Mouse (Mus musculus): ENCODE data around the gene P2ry6. TPM values are rescaled to one million over a fixed set of nuclear protein-coding genes. Genes with fewer than 3 reads are reported as not detected.

Gene P2ry6
- total RNA-seq, 2 experiments from 2014 or later, result 3.3 to 3.8 TPM

- intact Hi-C loops (cut with DNase I), result no loop called here
- DNase-seq (ENCODE audit: low spot score in 2 of 2), result no peak
Measured at GRCm38 (mm10) chr7:100991972-100992371, 17.5 kb upstream of the P2ry6 start.

DNA sequence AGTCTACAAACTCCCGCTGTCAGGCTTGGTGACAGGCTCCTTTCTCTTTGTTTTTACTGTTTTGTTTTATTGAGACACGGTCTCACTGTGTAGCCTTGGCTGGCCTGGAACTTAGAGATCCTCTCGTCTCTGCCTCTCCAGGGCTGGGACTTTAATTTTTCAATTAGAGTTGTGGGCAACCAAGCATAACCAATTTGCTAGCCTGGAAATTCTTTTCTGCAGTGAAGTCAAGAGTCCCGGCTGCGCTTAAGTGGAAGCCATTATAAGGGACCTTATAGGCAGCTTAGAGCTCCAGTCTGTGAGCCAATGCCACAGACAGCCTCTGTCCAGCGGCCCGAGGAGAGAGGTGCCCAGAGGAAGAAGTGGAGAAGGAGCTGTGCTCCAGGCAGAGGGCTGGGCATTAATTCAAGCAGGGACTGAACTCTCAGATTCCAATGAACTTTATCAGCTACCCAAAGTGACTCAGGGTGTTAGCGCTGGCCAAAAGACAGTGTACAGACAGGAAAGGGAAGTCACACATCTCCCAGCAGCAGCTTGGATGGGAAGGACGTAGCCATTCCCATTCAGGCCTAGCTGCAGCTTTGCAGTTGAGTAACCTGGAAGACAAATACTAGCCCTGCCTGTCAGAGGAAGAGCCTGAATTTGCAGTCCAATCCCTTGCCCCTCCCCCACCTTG lies 16.3 kb upstream of the P2ry6 start:
- DNase-seq (ENCODE audit: low spot score in 2 of 2), result no peak
- intact Hi-C loops (cut with DNase I), result no loop called here

- peak; percentile 48 to 66 for DNase-seq (ENCODE audit: low spot score in 2 of 2)
- intact Hi-C loops (cut with DNase I), result loop anchor here (1.0 kb wide), 1 partner anchor 64 kb away; no protein-coding TSS in a partner anchor
Measured at GRCm38 (mm10) chr7:100988092-100988491, 13.6 kb upstream of the P2ry6 start.

DNA sequence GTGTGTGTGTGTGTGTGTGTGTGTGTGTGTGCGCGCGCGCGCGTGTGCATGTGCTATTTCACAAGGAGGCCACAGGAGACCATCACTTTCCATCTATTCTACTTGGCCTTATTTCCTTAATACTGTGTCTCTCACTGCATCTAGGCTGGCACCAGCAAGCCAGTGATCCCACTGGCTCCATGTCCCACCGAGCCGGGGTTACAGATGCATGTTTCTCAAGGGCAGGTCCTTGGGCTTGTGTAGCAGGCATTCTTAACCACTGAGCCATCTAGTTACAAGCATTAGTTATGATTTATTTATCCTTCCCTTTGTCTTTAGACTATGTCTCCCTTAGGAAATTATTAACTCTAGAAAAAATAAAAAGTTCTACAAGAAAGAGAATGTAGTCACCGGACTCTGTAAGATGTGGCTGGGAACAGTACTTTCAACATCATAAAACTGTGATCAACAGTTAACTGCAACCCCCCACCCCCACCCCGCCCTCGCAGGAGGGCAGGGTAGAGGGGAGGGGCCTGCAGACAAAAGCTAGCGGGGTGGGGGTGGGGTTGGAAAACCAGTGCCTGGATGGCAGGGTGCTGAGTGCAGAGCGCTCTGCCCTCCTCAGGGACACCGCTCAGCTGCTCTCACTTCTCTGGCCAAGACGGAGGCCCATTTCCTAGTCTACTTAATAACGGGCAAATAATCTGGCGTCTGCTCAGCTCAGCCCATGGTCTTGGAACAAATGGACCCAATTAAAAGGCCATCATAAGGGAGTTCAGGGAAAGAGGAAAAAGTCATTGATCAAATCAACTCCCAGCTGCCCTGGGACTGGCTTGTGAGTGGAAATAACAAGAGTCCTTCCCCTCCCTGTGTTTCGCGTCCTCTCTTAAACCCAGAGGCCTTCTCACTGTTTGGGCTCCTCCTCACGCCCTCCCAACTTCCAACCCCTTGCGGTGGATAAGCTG lies 10.3 kb upstream of the P2ry6 start:
- intact Hi-C loops (cut with DNase I), result no loop called here
- DNase-seq (ENCODE audit: low spot score in 2 of 2), result no peak

GRCm38 (mm10) chr7:100979175-100979574 lies 4.7 kb upstream of the P2ry6 start:
- no peak for DNase-seq (ENCODE audit: low spot score in 2 of 2)
- intact Hi-C loops (cut with DNase I), result no loop called here

DNA sequence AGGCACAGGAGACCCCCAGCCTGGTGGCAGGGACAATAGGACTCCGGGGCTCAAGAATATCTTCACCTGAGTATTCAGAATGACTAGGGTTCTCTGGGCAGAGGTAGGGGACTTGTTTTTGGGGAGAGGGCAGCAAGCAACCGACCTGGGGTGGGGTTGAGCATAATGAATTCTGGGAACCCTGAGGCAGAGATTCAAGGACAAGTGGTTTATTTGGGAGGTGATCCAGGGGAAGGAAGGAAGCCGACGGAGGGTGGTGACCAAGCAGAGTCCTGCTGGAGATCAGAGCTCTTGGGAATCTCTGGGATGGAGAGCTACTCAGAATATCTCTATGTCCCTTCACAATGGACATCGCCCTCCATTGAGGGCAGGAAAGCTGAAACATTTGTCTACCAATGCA lies 3.7 kb upstream of the P2ry6 start:
- intact Hi-C loops (cut with DNase I), result no loop called here
- no peak for DNase-seq (ENCODE audit: low spot score in 2 of 2)

GRCm38 (mm10) chr7:100972875-100973274 lies 1.6 kb downstream of the P2ry6 start:
- intact Hi-C loops (cut with DNase I), result no loop called here
- no peak for DNase-seq (ENCODE audit: low spot score in 2 of 2)

DNA sequence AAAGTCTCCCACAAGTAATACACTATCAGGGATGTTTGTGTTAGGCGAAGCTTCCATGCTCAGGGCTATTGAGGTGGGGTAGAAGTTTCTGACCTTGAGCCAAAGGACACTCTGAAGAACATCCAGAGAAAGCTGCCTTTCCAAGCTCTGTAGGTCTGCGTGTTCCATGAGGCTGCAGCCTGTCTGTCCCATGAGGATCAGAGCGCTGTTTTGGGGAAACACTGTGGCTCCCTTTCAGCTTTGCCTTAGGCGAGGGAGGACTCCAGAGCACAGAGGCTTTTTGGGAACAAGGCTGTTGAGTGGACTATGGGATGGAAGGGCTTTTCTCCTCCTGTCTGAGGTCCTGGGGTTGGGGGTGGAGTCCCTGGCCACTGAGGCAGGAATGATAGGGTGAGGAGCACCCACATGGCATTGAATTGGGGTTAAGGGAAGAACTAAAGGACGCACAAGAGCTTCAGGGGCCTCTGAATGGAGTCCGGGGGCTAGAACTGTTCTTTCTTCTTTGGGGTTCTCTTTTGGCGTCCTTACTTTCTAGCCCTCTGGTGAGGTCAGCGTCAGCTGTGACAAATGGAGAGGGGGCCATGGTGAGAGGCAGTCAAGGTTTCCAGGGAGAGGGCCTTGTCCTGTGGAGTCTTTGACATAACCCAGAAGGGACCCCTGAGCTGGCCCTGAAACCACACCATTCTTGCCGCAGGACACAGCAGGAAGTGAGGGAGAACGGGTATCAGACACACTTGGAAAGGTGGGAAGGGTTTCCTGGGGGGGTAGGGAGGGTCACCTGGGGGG lies 5.4 kb downstream of the P2ry6 start:
- intact Hi-C loops (cut with DNase I), result no loop called here

DNA sequence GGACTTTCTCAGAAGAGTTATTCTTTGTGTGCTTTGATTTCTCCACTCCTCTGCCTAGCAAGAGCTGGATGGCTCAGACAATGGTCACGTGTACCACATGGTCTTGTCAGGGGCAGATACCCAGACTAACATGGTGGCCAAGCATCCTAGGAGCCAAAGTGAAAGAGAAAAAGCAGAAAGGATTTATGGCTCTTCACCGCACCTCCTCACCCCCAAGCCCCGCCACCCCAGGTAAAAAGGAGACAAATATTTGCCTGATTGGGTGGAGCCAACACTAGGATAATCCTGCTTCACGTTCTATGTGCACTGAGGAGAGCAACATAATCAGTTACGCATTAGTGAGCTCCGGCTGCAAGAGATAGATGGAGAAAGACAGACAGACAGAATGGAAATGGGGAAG lies 6.1 kb downstream of the P2ry6 start:
- DNase-seq (ENCODE audit: low spot score in 2 of 2), result no peak
- intact Hi-C loops (cut with DNase I), result no loop called here

More for the DNA sequence above, 5.4 kb downstream of the P2ry6 start:
- no peak for DNase-seq (ENCODE audit: low spot score in 2 of 2)

DNA sequence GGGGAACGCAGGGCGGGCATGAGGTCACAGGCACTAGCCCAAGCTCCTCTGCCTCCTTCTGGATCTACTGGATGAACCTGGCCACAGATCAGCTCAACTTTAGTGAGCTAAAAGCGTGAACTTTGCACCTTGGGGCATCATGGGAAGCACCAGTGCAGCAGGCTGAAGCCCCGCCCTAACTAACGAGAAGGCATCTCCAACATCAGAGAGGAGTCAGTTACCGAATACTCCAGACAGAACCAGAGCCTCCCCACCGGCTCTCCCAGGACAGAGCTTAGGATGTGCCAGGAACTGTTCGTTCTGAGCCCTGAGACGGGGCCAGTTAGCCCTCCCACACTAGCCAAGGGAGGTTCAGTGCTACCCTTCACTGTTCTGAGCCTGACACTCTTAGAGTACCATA lies 6.6 kb downstream of the P2ry6 start:
- intact Hi-C loops (cut with DNase I), result no loop called here
- no peak for DNase-seq (ENCODE audit: low spot score in 2 of 2)

GRCm38 (mm10) chr7:100966014-100966413 lies 8.4 kb downstream of the P2ry6 start:
- intact Hi-C loops (cut with DNase I), result no loop called here
- no peak for DNase-seq (ENCODE audit: low spot score in 2 of 2)

DNA sequence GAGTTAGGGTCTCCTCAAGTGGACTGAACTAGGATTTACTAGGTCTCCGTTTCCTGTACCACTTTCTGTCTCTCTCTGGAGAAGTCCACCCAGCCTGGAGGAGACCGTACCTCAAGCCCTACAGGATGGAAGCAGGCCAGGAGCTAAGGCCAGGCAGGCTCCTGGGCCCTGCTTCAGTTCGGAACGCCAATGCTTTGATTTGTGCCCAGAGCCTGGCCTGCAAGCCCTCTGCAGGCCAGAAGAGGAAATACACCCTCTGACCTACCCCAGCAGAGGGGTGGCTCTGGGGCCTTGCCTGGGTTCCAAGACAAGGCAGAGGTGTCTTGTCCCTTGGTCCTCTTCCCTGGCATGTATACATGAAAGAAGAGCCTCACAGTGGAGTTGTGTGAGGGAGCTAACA lies 9.4 kb downstream of the P2ry6 start:
- intact Hi-C loops (cut with DNase I), result no loop called here
- no peak for DNase-seq (ENCODE audit: low spot score in 2 of 2)

- DNase-seq (ENCODE audit: low spot score in 2 of 2), result no peak
- intact Hi-C loops (cut with DNase I), result no loop called here
Measured at GRCm38 (mm10) chr7:100964242-100964641, 10.2 kb downstream of the P2ry6 start.

GRCm38 (mm10) chr7:100963381-100963780 lies 11.1 kb downstream of the P2ry6 start:
- no peak for DNase-seq (ENCODE audit: low spot score in 2 of 2)
- intact Hi-C loops (cut with DNase I), result no loop called here

GRCm38 (mm10) chr7:100961146-100961545 lies 13.3 kb downstream of the P2ry6 start:
- intact Hi-C loops (cut with DNase I), result no loop called here
- DNase-seq (ENCODE audit: low spot score in 2 of 2), result no peak

DNA sequence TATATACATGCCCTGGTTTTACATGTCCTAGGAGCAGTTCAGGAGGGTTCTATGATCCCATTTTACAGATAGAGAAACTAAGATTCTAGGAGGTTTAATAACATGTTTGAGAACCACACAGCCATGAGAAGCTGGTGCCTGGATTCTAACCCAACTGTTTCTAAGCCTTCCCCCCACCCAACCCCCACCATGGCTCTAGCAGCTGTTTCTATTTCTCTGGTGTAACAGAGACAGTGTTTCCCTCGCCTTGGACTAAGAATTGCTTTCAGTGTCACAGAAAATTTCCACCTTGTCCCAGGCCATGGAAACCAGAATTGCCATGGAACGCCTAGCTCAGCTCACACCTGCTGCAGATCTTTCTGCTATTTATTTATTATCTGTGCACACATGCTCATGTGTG lies 14.0 kb downstream of the P2ry6 start:
- no peak for DNase-seq (ENCODE audit: low spot score in 2 of 2)
- intact Hi-C loops (cut with DNase I), result no loop called here

DNA sequence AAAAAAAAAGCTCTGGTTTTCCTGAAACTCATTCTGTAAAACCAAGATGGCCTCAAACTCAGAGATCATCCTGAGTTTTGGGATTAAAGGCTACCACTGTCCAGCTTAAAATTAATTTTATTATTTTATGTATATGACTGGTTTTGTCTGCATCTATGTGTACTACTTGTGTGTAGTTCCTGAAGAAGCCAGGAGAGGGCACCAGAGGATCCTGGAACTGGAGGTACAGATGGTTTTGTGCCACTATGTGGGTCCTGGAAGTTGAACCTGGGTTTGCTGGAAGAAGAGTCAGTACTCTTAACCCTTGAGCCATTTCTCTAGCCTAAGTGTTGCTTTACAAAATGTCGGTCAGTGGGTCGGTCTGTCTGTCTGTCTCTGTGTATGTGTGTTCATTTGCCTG lies 16.0 kb downstream of the P2ry6 start:
- intact Hi-C loops (cut with DNase I), result no loop called here
- DNase-seq (ENCODE audit: low spot score in 2 of 2), result no peak

- intact Hi-C loops (cut with DNase I), result no loop called here
- no peak for DNase-seq (ENCODE audit: low spot score in 2 of 2)
Measured at GRCm38 (mm10) chr7:100952686-100953085, 21.8 kb downstream of the P2ry6 start.

GRCm38 (mm10) chr7:100951903-100952302 lies 22.5 kb downstream of the P2ry6 start:
- intact Hi-C loops (cut with DNase I), result no loop called here
- no peak for DNase-seq (ENCODE audit: low spot score in 2 of 2)

DNA sequence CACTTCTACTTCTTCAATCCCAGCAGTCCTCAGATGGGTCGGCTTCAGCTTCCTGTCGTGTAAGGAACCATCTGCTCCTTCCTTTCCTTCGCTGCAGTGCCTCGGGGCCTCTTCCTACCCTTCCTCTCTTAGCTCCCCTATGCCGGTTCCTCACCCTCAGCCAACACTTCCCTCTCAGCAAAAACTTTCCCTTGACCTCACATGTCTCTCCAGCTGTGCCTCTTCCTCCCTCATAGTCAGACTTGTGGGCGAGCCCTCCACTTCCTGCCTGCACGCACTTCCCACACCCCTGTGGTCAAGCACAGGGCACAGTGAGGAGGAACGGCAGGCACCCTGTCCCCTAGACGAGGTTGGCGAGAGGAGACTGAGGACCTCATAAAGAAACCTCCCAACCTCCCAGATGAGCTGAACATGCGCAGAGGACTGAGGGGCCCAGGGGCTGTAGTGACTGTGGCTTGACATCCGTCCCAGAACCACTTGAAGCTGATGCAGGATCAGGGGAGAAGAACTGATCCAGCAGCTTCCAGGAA lies 23.9 kb downstream of the P2ry6 start:
- intact Hi-C loops (cut with DNase I), result no loop called here
- no peak for DNase-seq (ENCODE audit: low spot score in 2 of 2)

Data from left cerebral cortex, postnatal 36 days (tissue).